Mouse (Mus musculus) left cerebral cortex, adult 18-20 months (tissue): ENCODE measurements at regions not wholly inside any gene's neighbourhood (a gene's known extent, or its start where the extent isn't known, plus 50 kb on each side); places are given as distances from the start of the nearest gene placed in this dataset.
A peak's percentile ranks its signal among the peaks of the same experiment; 100 is the strongest.

Experiments
- DNase-seq, 2 experiments: peaks; one replicate each; pipeline ENCODE4 v3.0.0; 2021 to 2022; ENCODE audit warnings: low spot score in 2 of 2, mixed read lengths in 1 of 2

DNA sequence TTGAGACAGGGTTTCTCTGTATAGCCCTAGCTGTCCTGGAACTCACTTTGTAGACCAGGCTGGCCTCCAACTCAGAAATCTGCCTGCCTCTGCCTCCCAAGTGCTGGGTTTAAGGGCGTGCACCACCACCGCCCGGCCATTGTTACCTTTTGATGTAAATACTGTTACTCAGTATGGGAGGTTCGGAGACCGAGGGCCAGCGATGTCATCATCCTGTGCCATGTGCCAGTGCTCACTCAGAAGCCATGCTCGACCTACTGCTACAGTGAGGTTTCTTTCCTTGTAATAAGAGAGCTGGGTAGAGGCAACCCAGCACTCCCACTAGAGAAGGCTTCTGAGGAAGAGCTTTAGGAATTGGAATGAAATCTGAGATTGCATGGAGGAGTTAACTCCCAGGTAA is 191.6 kb upstream of the Tgfbr2 start:
- no peak for DNase-seq

DNA sequence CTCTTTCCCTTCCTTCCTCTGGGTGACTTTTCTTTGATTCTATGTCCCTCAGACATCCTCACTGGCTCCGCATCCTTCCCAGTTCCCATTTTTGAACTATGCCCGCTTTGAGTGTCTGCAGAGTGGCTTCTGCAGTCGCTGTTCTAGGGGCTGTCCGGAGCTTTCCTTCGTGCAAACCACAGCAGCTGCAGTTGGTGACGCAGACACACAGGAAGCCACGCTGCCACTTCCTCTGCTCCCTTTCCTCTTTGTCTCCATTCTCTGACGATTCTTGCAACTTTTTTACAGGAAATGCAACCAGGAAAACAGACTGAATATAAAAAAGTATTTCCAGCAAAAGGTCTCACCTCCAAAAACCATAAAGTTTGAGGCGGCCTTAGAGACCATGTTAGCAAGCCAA is 191.0 kb upstream of the Tgfbr2 start:
- DNase-seq, result no peak

DNA sequence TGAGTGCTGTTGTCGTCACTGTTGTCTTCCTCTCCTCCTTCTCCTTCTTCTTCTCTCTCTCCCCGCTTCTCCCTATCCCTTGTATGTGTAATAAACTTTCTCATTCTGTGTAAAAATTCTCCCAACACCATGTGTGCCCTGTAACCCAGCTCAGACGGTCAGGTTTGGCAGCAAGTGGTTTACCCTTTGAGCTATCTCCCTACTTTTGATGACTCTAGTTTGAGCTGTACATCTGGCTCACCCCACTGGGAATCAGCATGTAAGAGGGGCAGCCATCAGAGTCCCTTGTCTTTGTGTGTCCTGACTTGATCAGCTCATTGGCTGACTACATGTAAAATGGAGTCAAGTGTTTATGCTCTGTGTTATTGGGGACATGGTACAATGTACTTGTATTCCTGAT is 190.5 kb upstream of the Tgfbr2 start:
- DNase-seq, result no peak

DNA sequence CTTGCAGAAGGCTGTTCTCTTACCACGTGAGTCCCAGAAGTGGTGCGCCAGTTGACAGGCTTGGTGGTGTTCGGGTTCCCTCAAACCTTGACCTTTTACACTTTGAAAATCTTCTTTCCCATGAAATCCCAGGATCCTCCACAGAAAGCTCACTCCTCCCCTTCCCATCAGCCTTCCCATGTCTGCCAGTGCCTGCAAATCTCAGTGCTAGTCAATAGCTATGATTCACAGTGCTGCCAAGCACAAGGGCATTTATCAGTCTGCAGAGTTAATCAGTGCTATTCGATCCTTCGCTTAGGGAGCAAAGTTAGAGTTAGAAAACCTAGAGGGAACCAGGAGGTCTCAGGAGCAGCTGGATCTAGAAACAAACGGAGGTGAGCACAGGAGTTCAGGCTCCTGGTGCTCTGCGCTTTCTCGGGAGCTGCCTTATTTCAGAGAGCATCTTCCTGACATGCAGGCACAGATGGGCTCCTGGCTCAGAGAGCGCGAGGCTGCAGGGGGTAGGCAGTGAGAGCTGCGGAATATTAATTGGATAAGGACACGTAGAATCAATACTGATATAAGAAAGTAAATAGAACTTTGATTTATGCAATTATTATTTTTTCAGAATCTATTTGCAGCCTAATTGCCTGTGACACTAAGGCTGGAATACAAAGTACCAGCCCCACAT is 190.0 kb upstream of the Tgfbr2 start:
- no peak for DNase-seq

DNA sequence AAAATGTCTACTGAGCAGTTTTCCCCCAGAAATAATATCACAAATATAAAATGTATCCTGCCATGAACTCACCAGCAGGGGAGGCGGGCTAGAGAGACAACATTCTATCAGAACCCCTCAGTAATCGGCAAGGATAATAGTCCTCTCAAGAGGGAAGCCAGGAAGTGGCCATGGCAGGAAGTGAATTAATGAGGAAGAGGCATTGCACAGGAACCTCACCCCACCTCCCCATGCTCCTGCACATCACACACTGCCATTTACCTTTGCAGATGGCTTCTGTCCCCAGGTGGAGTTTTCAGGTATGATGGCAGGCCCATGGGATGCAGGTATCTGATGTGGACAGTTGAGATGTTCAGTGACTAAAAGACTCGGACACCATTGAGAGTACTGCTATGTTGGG is 185.9 kb upstream of the Tgfbr2 start:
- no peak for DNase-seq

DNA sequence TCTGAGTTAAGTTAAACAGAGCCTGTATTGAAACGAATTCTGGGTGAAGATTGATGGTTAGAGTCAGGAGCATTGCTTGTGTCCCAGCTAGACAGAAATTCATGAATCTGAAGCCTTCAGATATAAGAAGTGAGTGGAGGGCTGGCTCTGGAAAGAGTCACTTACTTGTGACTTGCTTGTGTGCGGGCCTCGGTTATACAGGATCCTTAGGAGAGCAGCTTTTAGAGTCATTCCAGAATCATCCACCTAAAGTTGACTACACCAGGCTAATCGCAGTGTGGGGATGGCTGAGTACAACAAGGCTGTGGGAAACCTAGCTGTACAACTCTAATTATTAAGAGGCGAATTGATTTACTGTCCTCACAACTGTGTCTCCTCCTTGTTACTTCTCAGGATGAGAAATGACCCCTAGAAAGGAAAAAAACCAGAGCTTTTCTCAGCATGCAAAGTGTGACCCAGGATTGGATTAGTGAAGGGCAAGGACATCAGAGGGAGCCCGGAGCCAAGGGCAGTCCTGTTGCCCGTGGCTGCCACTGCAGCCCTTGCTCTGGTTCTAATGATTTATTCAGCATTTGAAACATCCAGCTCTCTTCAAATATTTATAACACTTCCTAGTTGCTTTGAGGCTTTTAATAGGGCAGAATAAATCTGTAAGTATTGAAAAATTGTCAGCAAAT is 179.0 kb upstream of the Tgfbr2 start:
- DNase-seq, result no peak

DNA sequence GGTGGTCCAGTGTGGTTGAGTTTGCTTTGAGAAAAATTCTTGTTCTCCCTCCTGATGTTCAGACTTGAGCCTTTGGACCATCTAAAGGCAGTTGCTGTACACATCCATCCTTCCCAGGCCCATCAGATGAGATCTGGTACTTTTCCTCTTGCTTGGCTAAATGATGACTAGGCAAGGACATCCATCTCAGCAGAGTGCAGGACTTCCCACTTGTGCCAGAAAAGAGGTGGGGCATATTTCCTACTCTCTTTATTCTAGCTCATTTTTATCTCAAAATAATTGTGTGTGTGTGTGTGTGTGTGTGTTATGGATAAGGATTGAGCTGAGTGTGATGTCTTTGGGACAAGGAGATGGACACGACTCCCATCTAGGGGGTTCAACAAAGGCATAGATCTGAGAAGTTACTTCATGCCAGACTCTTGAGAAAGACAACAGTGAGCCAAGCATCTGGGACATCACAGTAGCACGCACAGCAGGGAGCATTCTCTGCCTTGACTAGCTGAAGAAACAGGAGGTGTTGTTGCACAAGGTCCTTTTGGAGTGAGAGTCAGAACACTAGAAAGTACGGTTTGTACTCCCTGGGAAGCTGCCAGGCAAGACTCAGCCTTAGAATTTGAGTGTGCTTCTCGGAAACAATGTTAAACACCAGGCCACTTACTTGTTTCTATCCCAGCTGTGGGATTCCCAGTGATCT is 177.8 kb upstream of the Tgfbr2 start:
- DNase-seq, result no peak

DNA sequence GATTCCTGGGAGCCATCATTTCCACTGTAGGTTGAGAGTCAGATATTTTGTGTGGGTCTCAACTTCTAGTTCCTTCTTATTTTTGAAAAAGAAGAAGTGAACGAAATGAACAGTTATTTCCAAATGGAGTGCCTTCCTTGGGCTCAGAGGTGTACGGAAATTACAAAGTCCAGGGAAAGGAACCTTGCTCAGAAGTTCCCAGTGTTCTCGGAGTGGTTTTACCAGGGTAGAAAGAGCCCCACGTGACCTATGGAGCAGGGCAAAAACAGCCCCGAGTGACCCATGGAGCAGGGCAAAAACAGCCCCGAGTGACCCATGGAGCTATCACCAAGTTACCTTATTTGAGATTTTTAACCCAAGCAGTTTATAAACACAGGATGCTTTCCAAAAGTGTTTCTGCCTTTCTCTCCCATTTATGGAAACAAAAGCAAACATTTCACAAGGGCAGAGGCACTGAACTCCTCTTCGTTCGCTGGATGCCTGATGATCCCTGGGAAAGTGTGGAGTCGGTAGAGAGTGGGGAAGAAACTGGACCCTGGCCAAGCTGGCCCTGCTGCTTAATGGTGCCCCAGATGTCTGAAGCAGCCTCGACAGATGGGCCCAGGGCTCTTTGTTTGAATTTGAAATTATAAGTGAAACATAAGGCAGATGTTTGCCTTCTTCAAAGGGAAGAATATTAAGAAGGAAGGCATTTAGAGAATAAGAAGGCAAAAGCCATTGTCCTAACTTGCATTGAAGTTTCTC is 175.8 kb upstream of the Tgfbr2 start:
- no peak for DNase-seq

DNA sequence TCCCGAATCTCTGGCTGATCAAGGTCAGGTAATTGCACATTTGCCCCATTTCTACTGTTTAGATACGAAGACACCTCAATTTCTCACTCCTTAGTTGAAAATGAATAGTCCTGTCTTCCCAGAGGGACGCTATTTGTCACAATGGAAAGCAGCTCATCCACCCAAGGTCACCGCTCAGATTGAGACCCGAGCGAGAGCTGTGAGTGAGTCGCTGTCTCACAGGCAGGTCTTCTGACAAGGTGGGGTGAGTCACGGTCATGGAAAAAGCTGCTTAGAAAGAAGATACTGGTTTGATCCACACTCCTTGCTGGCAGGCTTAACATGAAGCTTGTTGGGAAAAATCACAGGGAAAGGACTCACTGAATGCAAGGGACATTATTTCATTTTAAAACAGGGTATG is 171.9 kb upstream of the Tgfbr2 start:
- DNase-seq, result peak in 1 of 2 experiments; percentile 8

DNA sequence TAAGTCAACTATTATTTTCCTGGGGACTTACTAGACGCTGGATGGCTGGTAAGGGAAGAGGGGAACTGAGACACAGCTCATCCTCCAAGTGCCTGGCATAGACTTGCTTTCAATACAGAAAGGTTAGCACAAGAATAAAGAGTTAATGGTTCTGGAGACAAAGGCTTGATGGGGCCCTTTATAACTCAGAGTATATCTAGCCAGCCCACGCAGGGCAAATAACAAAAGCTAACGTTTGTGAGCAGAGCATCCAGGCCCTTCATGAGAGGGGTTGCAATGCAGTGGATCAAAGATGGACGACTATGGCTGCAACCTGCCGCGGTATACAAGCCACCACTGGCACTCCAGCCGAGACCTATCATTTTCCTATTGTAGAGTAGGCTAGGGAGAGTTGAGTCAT is 171.3 kb upstream of the Tgfbr2 start:
- DNase-seq, result no peak

DNA sequence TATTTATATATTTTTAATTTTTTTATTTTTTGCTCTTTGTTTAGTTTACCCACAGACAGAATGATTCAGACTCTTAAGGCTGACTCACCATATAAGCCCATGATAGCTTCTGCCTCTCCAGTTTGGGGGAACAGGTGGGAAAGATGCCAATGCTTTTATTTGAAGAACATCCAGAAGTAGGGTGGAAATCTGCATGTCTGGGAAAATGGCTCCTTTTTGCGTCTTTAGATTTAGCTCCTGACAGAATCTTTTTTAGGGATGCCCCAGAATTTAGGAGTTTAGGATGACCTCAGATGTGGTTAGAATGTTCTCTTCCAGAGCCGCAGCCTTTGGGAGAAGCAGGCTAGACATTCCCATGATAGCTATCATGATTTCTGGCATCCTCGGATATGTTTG is 167.9 kb upstream of the Tgfbr2 start:
- peak in 1 of 2 experiments; percentile 12 for DNase-seq

DNA sequence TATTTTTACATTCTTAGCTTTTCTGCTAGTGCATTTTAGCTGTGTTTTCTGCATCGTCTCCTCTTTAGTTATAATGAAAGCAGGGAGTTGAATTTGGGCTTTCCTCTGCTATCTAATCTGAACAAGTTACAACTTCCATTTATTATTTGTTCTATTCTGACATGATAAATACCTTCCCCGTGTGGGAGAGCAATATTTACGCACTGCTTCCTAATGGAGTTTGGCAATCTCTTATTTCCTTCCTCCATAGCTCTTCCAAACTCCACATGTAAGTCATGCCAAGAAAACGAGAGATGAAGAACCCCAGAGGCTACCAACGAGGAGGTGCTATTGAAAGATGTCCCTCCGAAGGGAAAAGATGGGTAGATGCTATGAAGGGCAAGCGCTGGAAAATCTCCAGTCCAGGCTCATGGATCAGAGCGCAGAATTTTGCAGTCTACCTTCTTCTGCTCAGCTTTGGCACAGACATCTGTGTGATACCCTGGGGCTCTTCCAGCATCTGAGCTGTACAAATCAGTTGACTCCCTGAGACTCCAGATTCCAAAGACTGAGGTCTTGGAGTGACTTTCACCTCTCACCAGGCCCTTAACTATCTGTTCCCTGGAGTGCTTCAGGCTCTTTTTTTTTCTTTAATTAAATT is 167.4 kb upstream of the Tgfbr2 start:
- peak; percentile 18 to 25 for DNase-seq

DNA sequence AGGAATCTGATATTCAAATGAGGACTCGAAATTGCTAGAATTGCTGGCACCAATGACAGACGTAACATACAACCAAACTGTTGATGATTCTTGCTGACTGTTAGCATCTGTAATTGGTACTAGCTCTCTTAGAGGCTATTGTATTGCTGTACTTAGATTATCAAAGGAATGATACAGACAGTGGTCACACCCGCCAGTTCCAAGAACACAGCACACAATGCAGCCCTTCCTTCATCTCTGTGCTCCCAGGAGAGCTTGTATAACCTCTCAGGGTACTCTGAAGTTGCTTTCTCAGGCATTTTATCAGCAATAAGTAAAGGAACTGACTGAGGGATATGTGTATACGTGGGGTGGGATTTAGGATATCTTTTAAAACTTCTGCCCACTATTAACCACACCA is 166.8 kb upstream of the Tgfbr2 start:
- DNase-seq, result no peak

DNA sequence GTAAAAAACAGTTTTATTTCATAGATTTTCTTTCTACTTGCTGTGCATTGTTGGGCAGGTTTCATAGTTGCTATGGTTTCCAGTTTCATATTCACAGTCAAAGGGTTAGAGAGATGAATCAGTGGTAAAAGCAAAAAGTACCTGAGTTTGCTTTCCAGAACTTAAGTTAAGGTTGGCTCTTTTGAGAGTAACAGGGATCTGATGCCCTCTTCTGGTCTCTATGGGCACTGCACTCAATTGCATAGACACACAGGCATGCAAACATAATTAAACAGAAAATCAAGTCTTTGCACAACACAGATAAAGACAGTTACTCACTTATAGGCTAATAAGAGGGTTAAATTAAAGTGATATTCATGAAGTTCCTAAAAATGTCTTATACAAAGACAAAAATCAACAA is 165.8 kb upstream of the Tgfbr2 start:
- no peak for DNase-seq

DNA sequence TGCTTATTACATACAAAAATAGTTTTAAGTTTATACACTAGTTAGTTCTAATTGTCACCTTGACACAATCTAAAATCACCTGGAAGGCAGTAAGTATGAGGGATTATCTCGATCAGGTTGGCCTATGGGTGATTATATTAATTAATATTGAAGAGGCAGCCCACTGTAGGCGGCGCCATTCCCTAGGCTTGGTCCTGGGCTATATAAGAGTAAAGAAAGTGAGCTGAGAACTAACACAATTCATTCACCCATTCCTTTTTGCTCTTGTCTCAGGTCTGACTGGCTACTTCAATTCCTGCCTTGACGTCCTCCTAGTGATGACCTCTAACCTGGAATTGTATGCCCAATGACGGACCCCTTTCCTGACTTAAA is 163.6 kb upstream of the Tgfbr2 start:
- DNase-seq, result no peak

DNA sequence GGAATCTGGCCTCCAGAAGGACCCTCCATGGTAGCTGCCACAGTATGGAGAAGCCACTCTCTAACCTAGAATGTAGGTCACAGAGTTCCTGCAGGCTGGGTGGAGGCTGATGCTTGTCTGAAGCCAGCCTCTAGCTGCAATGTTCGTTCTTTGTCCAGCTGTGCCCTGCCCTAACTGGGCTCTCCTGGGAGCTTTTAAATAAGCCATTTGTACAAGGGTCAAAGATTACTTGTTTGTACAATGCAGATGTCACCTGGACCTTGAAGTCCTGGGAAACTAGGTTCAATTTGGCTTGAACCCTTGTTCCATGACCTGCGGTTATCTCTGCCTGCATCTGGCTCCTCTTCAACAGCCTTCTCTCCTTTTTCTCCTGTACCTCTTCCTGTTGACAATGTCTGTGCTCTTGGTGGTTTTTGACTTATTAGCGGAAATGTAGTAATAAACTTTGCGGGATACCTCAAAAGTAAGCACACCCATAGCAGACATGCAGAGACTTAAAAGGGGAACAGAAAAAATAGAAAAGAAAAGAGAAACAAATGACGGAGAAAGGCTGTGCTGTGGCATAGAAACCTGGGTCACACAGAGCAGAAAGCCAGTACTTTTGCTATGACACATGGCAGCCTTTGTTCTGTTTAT is 163.1 kb upstream of the Tgfbr2 start:
- DNase-seq, result no peak

DNA sequence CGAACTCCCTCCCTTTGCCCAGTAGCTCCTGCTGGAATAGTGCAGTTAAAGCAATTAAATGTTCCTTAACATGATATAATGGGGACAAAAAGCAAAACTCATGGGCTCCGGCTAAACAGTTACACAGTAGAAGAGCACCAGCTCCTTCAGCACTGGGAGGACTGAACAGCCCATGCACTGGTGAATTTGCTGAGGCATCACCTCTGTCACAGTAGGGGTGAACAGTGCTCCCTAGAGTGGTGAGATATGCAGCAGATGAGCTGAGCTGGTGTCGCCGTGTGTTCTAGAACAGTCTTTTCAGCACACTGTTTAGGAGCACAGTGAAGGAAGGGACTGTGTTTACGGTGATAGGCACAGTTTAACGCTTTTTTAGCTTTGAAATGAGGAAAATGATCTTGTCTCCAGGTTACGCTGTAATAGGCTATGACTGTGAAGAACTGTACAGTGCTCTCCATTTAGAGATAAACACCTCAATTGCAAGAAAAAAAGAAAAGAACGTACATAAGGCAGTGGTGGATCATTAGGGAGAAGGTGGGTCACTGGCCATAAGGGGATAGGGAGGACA is 162.4 kb upstream of the Tgfbr2 start:
- no peak for DNase-seq

DNA sequence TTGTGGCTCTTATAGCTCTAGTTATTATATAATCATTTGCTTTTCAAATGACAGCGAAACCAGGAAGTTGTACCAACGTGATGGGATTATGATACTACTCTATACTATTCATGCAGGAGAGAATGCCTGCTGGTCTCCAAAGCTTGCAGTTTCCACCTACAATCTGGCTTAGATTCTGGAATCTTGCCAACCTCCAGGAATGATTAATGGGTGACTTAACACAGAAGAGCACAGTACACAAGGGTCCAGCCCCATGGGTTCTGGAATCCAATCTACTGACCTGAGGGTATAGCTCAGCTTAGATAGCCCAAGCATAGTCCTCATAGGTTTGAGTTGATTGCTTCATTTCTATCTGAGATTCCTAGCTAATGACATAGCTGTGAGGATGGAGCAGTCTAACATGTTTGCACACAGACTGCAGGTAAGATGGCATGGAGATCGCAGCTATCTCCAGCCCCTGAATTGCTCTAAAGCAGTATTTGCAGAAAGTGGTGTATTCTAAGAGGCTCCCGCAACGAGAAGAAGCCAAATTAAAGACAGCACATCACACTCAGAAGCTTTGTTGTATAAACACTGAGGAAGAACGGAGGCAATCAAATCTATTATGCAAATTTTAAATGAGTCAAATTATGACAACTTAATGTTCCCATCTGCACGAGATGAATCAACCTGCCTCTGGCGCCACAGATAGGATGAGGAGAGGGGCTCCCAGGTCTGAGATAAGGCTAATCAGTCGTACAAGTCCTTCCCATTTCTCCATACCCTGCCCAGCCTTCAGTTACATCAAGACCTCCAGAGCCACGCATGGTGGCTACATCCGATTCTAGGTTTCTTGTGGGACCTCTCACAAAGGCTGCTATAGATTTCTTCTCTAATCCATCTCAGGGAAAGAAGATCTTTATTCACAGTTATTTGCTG is 160.7 kb upstream of the Tgfbr2 start:
- DNase-seq, result no peak

DNA sequence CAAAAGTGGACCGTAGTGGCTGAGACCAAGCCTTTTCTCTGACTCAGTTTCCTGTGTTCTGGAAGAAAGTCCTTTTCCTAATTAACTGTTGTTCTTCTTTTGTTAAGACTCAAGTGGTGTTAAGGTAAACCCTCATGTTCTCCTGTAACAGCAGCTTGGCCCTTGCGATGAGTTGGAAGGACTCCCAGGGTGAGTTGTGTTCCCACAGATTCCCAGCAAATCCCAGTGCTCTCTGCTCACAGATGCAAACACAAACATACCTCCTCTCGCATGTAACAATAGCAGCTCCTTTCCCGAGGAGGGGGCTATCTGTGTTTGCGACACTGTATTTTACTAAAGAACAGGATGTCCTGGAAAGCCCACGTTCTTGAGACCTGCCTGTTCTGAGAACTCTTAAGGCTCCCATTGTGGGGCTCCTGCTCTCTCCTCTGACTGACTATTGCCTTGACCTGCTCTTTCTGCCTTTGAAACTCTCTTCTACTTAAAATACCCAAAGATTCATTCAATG is 158.8 kb upstream of the Tgfbr2 start:
- DNase-seq, result no peak
